Mouse (Mus musculus) monocyte, adult 2 months (primary cell): ENCODE results near the gene Ern1.
A peak's percentile ranks its signal among the peaks of the same experiment; 100 is the strongest.
"Not testable (repeated sequence)": the region's sequence is repeated elsewhere in the genome, so short reads cannot be mapped to it uniquely, and the experiment has no call there.

ENCODE experiments used
- DNase-seq, 2 experiments: peaks; one replicate each; pipeline ENCODE4 v3.0.0; 2022; ENCODE audit warnings: low spot score in 2 of 2, low read depth in 1 of 2

Ern1 gene

DNA sequence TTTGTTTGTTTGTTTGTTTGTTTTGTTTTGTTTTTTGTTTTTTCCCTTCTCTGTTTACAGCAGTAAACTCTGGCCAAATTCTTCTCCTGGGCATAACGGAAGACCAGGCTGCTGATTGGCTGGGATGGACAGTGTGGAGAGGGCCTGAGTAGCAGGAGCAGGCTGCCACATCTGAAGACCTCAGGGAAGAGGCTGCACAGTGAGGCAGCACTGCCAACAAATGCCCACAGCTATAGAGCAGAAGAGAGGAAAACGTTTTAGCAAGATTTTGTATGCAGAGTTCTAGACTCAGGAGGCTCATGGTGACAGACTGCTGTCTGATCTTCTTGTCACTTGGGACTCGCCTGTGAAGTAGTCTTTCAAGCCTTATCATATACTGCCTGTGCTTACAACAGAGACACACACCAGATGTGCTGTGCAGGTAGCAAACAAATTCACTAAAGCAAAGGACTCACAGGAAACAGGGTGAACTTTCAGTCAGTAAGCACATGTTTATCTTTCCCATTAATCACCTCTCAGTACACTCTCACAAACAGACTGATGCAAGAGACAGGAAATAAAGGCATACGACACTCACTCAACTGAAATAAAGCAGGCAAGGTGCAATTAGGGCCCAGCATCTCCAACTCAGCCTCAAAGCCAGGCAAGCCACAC, 49.0 kb downstream of the Ern1 start:
- no peak for DNase-seq

DNA sequence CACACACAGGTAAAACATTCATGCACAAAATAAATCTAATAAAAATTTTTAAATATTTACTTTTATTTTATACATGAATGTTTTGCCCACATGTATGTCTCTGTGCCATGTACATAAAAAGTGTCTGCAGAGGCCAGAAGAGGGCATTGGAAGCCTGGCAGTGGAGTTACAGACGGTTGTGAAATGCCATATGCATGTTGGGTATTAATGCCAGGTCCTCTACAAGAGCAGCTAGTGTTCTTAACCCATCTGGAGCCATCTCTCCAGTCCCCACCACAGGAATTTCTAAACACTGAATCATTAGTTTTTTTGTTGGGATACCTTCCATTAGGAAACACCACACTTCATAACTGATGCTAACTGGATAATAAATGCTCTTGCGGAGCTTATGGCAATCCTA, 50.1 kb downstream of the Ern1 start:
- no peak for DNase-seq

DNA sequence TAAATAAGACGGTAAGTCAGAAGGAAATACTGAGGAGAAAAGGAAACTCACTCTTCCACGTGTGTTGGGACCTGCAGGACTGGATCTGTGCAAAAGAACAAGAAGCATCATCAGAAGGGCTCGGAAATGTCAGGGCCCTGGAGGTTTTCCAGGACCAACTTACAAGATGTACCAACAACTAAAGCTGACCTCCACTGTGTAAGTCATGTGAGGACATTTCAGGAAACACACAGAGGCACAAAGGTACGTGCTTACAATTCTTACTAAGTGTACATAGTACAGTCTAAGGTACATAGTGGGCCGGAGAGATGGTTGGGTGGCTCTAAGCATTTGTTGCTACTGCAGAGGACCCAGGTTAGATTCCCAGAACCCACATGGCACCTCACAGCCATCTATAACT, 50.6 kb downstream of the Ern1 start:
- no peak for DNase-seq

GRCm38 (mm10) chr11:106430392-106430791, 57.3 kb downstream of the Ern1 start:
- no peak for DNase-seq

GRCm38 (mm10) chr11:106429689-106430088, 58.0 kb downstream of the Ern1 start:
- DNase-seq = peak in 1 of 2 experiments; percentile 12

DNA sequence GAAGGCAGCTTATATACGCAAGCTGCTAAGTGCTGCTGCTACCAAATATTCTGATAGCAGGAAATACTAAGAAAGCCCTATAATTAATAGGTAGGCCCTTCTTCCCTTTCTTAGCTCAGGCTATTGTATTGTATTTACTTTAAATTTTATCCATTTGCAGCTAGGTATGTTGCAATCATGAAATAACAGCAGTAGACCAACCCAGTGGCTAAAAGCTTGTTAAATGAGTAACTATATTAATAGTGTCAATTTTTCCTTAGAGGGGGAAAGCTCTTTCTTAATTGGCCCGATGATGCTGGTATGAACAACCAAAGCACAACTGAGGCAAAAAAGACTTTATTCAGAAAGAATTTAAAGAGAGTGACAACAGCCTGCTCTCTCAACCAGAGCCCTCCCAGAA, 59.1 kb downstream of the Ern1 start:
- no peak for DNase-seq

DNA sequence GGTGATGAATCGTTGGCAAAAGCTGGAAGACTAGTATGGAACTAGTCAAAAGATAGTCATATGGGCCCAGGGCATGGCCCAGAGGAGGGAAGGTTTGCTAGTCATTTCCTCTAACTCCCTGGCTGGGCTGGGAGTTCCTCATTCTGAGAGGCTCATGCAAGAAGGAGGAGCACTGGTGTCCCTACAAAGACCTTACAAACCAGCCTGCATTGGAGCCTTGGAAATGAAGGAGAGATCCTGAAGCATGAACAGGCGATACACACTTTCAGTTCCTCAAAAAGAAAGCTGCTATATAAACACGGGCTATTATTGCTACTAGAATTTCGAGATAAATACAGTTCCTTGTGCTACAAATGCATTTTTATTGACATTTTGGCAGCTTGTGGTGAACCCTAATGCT, 59.5 kb downstream of the Ern1 start:
- peak; percentile 58 to 59 for DNase-seq

- no peak for DNase-seq
Observed at GRCm38 (mm10) chr11:106426447-106426846, 61.2 kb downstream of the Ern1 start.

- no peak for DNase-seq
Observed at GRCm38 (mm10) chr11:106425201-106425600, 62.5 kb downstream of the Ern1 start.

DNA sequence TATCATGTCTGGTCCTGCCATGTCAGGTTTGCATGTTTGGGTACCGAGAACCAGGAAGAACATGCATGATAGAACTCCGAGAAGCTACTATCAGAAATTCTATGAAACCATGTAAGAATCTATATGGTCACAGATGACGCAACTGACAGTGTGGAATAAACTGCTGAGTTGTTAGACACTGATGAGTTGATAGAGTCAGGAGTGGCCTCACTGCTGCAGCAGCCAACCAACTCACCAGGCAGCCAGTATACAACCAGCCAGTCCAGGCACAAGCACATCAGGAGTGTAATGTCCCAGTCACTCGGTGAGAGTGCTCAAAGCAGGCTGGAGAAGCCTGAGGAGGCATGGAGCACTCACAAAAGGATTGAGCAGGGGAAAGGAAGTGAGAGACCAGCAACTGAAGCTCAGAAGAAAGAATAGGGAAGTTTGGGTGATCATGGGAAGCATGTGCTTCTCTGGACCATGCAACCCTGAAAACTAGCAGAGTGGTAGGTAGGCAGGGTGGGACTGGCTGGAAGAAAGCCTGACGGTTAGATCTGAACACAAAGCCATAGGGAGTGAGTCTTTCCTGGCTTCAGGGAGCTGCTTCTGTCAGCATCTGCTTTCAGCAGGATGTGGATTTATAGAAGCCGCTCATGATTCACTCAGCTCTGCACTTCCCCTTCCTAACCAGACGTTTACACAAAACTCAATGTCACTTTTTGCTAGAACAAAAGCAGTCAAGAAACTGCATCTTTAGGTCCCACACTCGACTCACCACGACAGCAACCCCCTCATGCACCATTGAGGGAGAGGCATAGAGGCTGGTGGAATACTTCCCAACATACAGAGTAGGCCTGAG, 68.2 kb downstream of the Ern1 start:
- peak; percentile 34 to 53 for DNase-seq

- peak; percentile 42 to 75 for DNase-seq
Observed at GRCm38 (mm10) chr11:106418622-106419196, 68.9 kb downstream of the Ern1 start.

DNA sequence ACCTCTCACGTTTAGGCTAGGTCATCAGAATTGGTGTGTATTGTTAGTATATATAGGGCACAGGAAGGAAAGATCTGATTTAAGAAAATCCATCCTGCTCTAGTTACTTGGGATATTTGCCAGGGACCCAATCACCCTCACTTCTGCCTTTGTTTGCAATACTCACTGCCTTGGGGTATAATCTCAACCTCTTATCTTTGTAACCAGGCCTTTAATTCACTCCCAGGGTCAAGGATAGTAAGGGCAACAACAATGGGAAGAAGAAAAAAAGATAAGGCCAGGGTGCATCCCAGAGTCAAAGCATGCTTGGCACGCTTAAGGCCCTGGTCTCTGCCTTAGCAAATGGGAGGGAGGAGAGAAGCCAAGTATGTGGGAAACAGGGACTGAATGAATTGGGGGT, 69.8 kb downstream of the Ern1 start:
- DNase-seq = no peak

GRCm38 (mm10) chr11:106416331-106416730, 71.3 kb downstream of the Ern1 start:
- no peak for DNase-seq

DNA sequence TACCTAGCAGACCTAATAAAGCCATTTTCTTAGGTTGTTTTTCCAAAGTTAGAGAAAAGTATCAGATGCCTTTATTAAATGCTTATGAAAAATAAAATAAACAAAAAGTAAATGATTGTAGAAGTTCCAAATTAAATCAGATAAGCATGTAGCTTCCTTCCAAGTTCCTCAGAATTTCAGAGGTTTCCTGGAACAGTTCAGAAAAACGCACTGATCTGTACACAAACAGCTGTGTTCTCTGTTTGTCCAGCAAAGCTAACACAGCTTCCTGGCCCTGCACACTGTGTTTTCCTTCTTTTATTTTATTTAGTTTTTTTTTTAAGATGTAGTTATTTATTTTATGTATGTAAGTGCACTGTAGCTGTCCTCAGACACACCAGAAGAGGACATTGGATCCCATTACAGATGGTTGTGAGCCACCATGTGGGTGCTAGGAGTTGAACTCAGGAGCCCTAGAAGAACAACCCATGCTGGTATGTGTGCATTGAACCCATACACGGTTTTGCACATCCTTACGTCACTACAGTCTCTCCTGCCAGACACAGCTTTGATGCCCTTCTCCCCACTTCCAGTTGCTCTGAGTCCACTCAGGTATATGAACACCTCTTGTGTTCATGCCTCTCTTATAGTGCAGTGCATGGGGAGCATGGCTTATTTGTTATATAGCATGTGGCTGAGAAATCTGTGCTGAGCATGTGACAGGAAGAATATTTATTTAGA, 74.9 kb downstream of the Ern1 start:
- no peak for DNase-seq

DNA sequence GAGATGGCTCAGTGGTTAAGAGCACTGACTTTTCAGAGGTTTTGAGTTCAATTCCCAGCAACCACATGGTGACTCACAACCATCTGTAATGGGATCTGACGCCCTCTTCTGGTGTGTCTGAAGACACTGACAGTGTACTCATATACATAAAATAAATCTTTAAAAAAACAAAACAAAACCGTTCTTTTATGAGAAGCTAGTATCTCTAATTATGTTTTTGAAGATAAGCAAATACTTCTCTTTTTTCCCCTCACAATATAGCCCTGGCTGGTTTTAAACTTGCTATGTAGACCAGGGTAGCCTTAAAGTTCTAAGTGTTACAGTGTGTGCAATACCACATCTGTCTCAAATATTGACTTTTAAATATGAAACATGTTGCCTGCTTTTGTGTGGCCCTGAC, 76.5 kb downstream of the Ern1 start:
- no peak for DNase-seq

GRCm38 (mm10) chr11:106410507-106410906, 77.1 kb downstream of the Ern1 start:
- DNase-seq = no peak

- DNase-seq = no peak
Observed at GRCm38 (mm10) chr11:106410011-106410410, 77.6 kb downstream of the Ern1 start.

GRCm38 (mm10) chr11:106398481-106398880, 89.2 kb downstream of the Ern1 start:
- DNase-seq = no peak

- DNase-seq = no peak
Observed at GRCm38 (mm10) chr11:106397656-106398055, 90.0 kb downstream of the Ern1 start.

GRCm38 (mm10) chr11:106394055-106394454, 93.6 kb downstream of the Ern1 start:
- DNase-seq = not testable (repeated sequence)

- DNase-seq = no peak
Observed at GRCm38 (mm10) chr11:106393331-106393616, 94.4 kb downstream of the Ern1 start.
